Mouse (Mus musculus) heart, adult 2 months (tissue): Measurements from ENCODE around the gene Kif1bp.

Experiments
- CTCF ChIP-seq: fragments of 200-600 bp; IDR thresholded peaks from 2 replicates; pipeline ENCODE4 v1.8.1; 2022; ENCODE audit warnings: antibody characterized with exemption, mild to moderate bottlenecking, moderate library complexity
- EP300 ChIP-seq: fragments of 200-500 bp; IDR thresholded peaks from 2 replicates; pipeline ENCODE4 v1.6.1; 2011; ENCODE audit warnings: low read depth, low read length, control low read depth; ENCODE audit not compliant: insufficient read depth
- POLR2A ChIP-seq: fragments of 200-500 bp; IDR thresholded peaks from 2 replicates; pipeline ENCODE4 v1.6.1; 2011; ENCODE audit warnings: mild to moderate bottlenecking, low read depth, low read length, control low read depth; ENCODE audit not compliant: insufficient read depth

GRCm38 (mm10) chr10:62506019-62506556 is 72.2 kb downstream of the Kif1bp start:
- TF ChIP-seq CTCF (no peak), POLR2A (peak; percentile 33; the same call in 1 of the 2 replicates), EP300 (no peak)
